8 mouse cellular contexts compared by ENCODE assay signal in the genomic region with DNA sequence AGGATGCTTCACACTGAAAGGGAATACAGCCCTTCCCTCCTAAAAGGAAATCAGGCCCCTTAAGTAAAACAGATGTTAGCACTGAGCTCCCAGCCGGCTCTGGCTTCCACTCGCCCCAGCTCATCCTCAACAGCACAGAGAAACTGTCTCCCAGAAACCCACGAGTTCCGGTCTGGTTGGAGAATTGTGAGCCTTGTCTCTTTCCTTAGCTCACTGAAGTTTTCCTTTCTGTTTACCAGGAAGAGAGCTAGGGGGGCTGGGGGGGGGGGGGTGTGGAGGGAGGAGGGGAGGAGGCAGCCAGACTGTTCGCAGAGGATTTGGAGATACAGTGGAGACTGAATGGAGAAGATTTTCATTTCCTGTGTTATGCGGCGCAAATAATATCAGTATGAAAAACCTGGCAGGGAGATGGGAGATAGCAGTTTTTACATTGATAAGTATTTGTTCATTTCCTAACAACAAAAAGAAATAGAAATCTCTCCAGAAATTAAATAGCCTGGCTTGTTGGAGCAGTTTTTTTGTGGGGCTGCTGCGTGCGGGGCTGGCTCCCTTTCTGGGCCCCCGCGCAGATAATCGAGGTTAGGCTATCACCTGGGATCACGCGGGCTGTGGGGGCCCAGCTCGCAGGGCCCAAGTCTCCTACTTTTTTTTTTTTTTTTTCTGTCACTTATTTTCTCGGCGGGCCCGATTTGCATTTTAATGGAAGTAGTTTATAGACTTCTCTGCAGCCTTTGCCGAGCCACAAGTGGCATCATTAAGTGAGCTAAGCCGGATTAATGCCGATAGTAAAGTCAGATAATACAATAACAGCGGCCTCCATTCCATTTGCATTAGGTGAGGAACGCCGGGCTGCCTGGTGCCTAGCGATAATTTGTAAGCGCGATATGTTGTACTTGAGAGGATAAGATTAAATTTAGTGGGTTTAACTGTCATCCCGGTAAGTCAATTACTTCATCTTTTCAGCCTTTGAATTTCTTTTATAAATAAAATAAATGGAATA.
DNase-seq lines count a peak whose midpoint lies in the region; ATAC-seq lines count a peak whose summit lies in the region.

No protein-coding gene starts in this region.

- no peaks in the 10 kb centered on the region for H3K36me3 ChIP-seq in heart, embryonic 14.5 days (ENCODE audit: control insufficient read depth, insufficient read depth, low read length)

- peak overlapping the region; percentile 82 for H3K4me2 ChIP-seq in heart, embryonic 14.5 days (ENCODE audit: low read length)

- no peak for ATAC-seq in heart, embryonic 14.5 days (ENCODE audit: insufficient number of reproducible peaks, insufficient read depth, low FRiP score, low read depth)

- peak overlapping the region; percentile 36 to 40 for H3K4me3 ChIP-seq in heart, embryonic 14.5 days (ENCODE audit: control insufficient read depth in 1 of 2, insufficient read depth in 1 of 2, low read depth in 1 of 2, low read length in 2 of 2)

- 7% methylated on average over 28 of the region's 28 CpGs for WGBS in heart, embryonic 14.5 days

- 0 out of 4 replicates have a peak overlapping the region, but pooled peaks of 1 of the 2 experiments have one; percentile 6 for H3K27ac ChIP-seq in heart, embryonic 14.5 days (replicated peaks in 1 of 2; ENCODE audit: control insufficient read depth in 1 of 2, insufficient read depth in 1 of 2, low read depth in 2 of 2, low read length in 2 of 2)

- no peaks in the 10 kb centered on the region for H3K9me3 ChIP-seq in heart, embryonic 14.5 days (ENCODE audit: control insufficient read depth, low read length)

- H3K27me3 ChIP-seq in heart, embryonic 14.5 days (ENCODE audit: control insufficient read depth, insufficient read depth, low read length): peaks cover 5% of the 10 kb centered on the region; the same call in 1 of the 2 replicates

- DNase-seq in gastrocnemius, adult 18-20 months (ENCODE audit: low spot score): peak; percentile 57
- DNase-seq in gastrocnemius, adult 8-10 months (ENCODE audit: low spot score in 2 of 2): no peak
- DNase-seq in embryo, embryonic 9.5 days (ENCODE audit: extremely low spot score): peak; percentile 31
- DNase-seq in kidney, postnatal 10 days: peak; percentile 50
- peak; percentile 36 for DNase-seq in lung, postnatal 25 days (ENCODE audit: low spot score)
- peak; percentile 21 for DNase-seq in testis, postnatal 14 days (ENCODE audit: low spot score)
- DNase-seq in thymus, postnatal 4 days: no peak

- H3K4me1 ChIP-seq in heart, embryonic 14.5 days (ENCODE audit: control insufficient read depth in 2 of 2, insufficient read depth in 2 of 2, low read length in 2 of 2): peaks cover 0 to 9% of the 10 kb centered on the region in 2 experiments; a peak in 1 of 4 replicates

- H3K9ac ChIP-seq in heart, embryonic 14.5 days (ENCODE audit: low read length): peak overlapping the region; percentile 62

Comparison
In these comparisons a context has a peak if more than half of its experiments do, and no peak if none do; other contexts are left out.
1. DNase-seq: peak in gastrocnemius, adult 18-20 months (single experiment), embryo, embryonic 9.5 days (single experiment), kidney, postnatal 10 days (single experiment), lung, postnatal 25 days (single experiment) and testis, postnatal 14 days (single experiment); none in gastrocnemius, adult 8-10 months (0 of 2) and thymus, postnatal 4 days (single experiment).